Mouse (Mus musculus): ENCODE measurements around the gene Plin4.

The Plin4 gene

GRCm38 (mm10) chr17:56109219-56110051 is at the start of gene Plin4:
TSS of gene Plin4 (minus strand) at chr17:56109803.
- DNase-seq = no peak

GRCm38 (mm10) chr17:56153643-56154042 is 44.0 kb upstream of the Plin4 start:
- peak; percentile 93 for DNase-seq

GRCm38 (mm10) chr17:56149897-56150296 is 40.3 kb upstream of the Plin4 start:
- no peak for DNase-seq

GRCm38 (mm10) chr17:56148790-56149618 is 39.4 kb upstream of the Plin4 start:
- DNase-seq = peak; percentile 44

- no peak for DNase-seq
Observed at GRCm38 (mm10) chr17:56148280-56148679, 38.7 kb upstream of the Plin4 start.

- DNase-seq = peak; percentile 53
Observed at GRCm38 (mm10) chr17:56147420-56147819, 37.8 kb upstream of the Plin4 start.

GRCm38 (mm10) chr17:56146131-56146530 is 36.5 kb upstream of the Plin4 start:
- no peak for DNase-seq

GRCm38 (mm10) chr17:56144546-56144945 is 34.9 kb upstream of the Plin4 start:
- no peak for DNase-seq

- peak; percentile 80 for DNase-seq
Observed at GRCm38 (mm10) chr17:56141702-56142605, 32.4 kb upstream of the Plin4 start.

GRCm38 (mm10) chr17:56139858-56140595 is 30.4 kb upstream of the Plin4 start, which contains the start of gene Sema6b:
TSS of gene Sema6b (minus strand) at chr17:56140343.
- DNase-seq = peak; percentile 79

- DNase-seq = no peak
Observed at GRCm38 (mm10) chr17:56139355-56139754, 29.8 kb upstream of the Plin4 start.

GRCm38 (mm10) chr17:56137839-56138613 is 28.4 kb upstream of the Plin4 start:
- DNase-seq = no peak

- DNase-seq = no peak
Observed at GRCm38 (mm10) chr17:56136558-56136957, 27.0 kb upstream of the Plin4 start.

GRCm38 (mm10) chr17:56134463-56134971 is 24.9 kb upstream of the Plin4 start:
- DNase-seq = peak; percentile 72

- DNase-seq = no peak
Observed at GRCm38 (mm10) chr17:56133457-56134363, 24.1 kb upstream of the Plin4 start.

- peak; percentile 70 for DNase-seq
Observed at GRCm38 (mm10) chr17:56132661-56133060, 23.1 kb upstream of the Plin4 start.

- DNase-seq = peak; percentile 69
Observed at GRCm38 (mm10) chr17:56131814-56132213, 22.2 kb upstream of the Plin4 start.

- DNase-seq = no peak
Observed at GRCm38 (mm10) chr17:56131136-56131535, 21.5 kb upstream of the Plin4 start.

GRCm38 (mm10) chr17:56128246-56128645 is 18.6 kb upstream of the Plin4 start:
- no peak for DNase-seq

- no peak for DNase-seq
Observed at GRCm38 (mm10) chr17:56126175-56126574, 16.6 kb upstream of the Plin4 start.
